25 mouse cellular contexts compared by ENCODE assay signal in the genomic region with DNA sequence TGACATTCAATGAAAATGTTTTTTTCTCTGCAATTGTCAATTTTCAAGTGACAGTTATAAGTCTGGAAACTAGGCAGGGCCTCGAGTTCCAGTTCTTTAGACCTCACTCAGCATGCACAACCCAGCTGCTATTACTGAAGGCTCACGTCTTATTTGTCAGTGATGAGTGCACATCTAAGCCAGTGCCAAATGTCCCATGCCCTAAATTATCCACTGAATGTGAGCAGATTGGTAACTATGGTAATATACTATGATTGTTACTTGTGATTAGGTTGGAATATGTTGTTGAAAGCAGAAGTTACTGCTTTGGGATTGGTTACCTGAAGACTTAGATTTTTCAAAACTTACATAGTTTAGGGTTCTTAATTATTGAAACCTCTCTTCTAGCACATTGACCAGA.
"Had no signal": no experiment of that assay in that cellular context is flagged by ENCODE, and none has a peak within 500 bp of the region (broad histone marks: within the 10 kb centered on the region; RNA-seq: fewer than 3 reads in every experiment).

No protein-coding gene starts in this region.

- H3K36me3 ChIP-seq: heart, embryonic 13.5 days; heart, embryonic 15.5 days; hindbrain, embryonic 13.5 days; hindbrain, embryonic 15.5 days; intestine, embryonic 15.5 days; limb, embryonic 13.5 days; limb, embryonic 15.5 days; liver, embryonic 12.5 days had no signal

- H3K4me2 ChIP-seq: heart, embryonic 11.5 days; heart, embryonic 13.5 days; heart, embryonic 15.5 days; hindbrain, embryonic 13.5 days; hindbrain, embryonic 15.5 days; intestine, embryonic 15.5 days; limb, embryonic 13.5 days; limb, embryonic 15.5 days; liver, embryonic 12.5 days had no signal

- H3K9ac ChIP-seq: heart, embryonic 13.5 days; heart, embryonic 15.5 days; hindbrain, embryonic 13.5 days; hindbrain, embryonic 15.5 days; intestine, embryonic 15.5 days; limb, embryonic 13.5 days; limb, embryonic 15.5 days; liver, embryonic 12.5 days; liver, embryonic 14.5 days had no signal

- H3K27me3 ChIP-seq: heart, embryonic 13.5 days; heart, embryonic 15.5 days; hindbrain, embryonic 13.5 days; hindbrain, embryonic 15.5 days; intestine, embryonic 15.5 days; limb, embryonic 13.5 days; limb, embryonic 15.5 days; liver, embryonic 12.5 days had no signal

- H3K27ac ChIP-seq: gastrocnemius, adult 2 months; heart, adult 2 months; heart, embryonic 13.5 days; heart, embryonic 15.5 days; hindbrain, embryonic 13.5 days; hindbrain, embryonic 15.5 days; intestine, embryonic 15.5 days; layer of hippocampus, adult 2 months; limb, embryonic 13.5 days; limb, embryonic 15.5 days; liver, embryonic 12.5 days; liver, embryonic 14.5 days had no signal

- ATAC-seq: inflammation-experienced regulatory T-cells, adult 6 months; intestine, embryonic 15.5 days; intestine, postnatal 0 days; liver, embryonic 12.5 days had no signal

- DNase-seq: gastrocnemius, adult 2 months; gastrocnemius, postnatal 10 days; gastrocnemius, postnatal 25 days; heart, adult 2 months; heart, postnatal 14 days; heart, postnatal 36 days; kidney, adult 18-20 months; kidney, adult 8-10 months; kidney, postnatal 10 days; kidney, postnatal 25 days; kidney, postnatal 4 days; left cerebral cortex, postnatal 4 days had no signal

- H3K4me3 ChIP-seq: gastrocnemius, adult 2 months; heart, adult 2 months; heart, embryonic 13.5 days; heart, embryonic 15.5 days; hindbrain, embryonic 13.5 days; hindbrain, embryonic 15.5 days; intestine, embryonic 15.5 days; layer of hippocampus, adult 2 months; limb, embryonic 13.5 days; limb, embryonic 15.5 days; liver, embryonic 12.5 days had no signal

- H3K4me1 ChIP-seq: heart, embryonic 13.5 days; heart, embryonic 15.5 days; hindbrain, embryonic 13.5 days; hindbrain, embryonic 15.5 days; intestine, embryonic 15.5 days; limb, embryonic 13.5 days; limb, embryonic 15.5 days; liver, embryonic 12.5 days had no signal

- H3K9me3 ChIP-seq: heart, embryonic 13.5 days; heart, embryonic 15.5 days; hindbrain, embryonic 13.5 days; hindbrain, embryonic 15.5 days; intestine, embryonic 15.5 days; limb, embryonic 13.5 days; limb, embryonic 15.5 days; liver, embryonic 12.5 days had no signal
